Mouse (Mus musculus): ENCODE data around the gene Ezh1. TPM values are rescaled to one million over a fixed set of nuclear protein-coding genes. Genes with fewer than 3 reads are reported as not detected.

Ezh1 gene
- total RNA-seq, 2 experiments from 2014 or later, result 27.9 to 37.9 TPM

- peak; percentile 47 for DNase-seq
Observed at GRCm38 (mm10) chr11:101143338-101144225, 82.7 kb downstream of the Ezh1 start.

GRCm38 (mm10) chr11:101142215-101142967 is 83.9 kb downstream of the Ezh1 start:
- DNase-seq, result no peak

Other genes with a start within 250 kb of the Ezh1 start
- gene Atp6v0a1, start 217.0 kb downstream of the Ezh1 start, total RNA-seq (2021), result 10 to 100 TPM; 93.4 to 95.8 TPM
- 10 to 100 TPM; 27.3 to 28.2 TPM for gene Naglu, start 156.5 kb downstream of the Ezh1 start, total RNA-seq (2021)
- gene Hsd17b1, start 148.1 kb downstream of the Ezh1 start, total RNA-seq (2021), result under 1 TPM; 0.45 to 0.67 TPM
- 100 to 1,000 TPM in 1 of 2 experiments, 10 to 100 TPM in 1; 98.0 to 102 TPM for gene Coasy, start 143.9 kb downstream of the Ezh1 start, total RNA-seq (2021)
- 10 to 100 TPM; 32.9 to 35.0 TPM for gene Mlx, start 139.2 kb downstream of the Ezh1 start, total RNA-seq (2021)
- 1 to 10 TPM; 6.6 to 7.1 TPM for gene Psmc3ip, start 131.0 kb downstream of the Ezh1 start, total RNA-seq (2021)
- gene Retreg3, start 106.6 kb downstream of the Ezh1 start, total RNA-seq (2021), result 10 to 100 TPM; 50.8 to 53.2 TPM
- gene Tubg1, start 106.5 kb downstream of the Ezh1 start, total RNA-seq (2021), result 10 to 100 TPM; 42.6 to 44.6 TPM
- gene Tubg2, start 70.6 kb downstream of the Ezh1 start, total RNA-seq (2021), result 1 to 10 TPM; 6.9 to 7.2 TPM
- 10 to 100 TPM; 12.1 to 15.9 TPM for gene Cntnap1, start 55.9 kb downstream of the Ezh1 start, total RNA-seq (2021)
- gene Plekhh3, start 55.1 kb downstream of the Ezh1 start, total RNA-seq (2021), result 10 to 100 TPM; 26.2 to 40.8 TPM
- under 1 TPM; 0.78 to 1.00 TPM for gene Ccr10, start 51.0 kb downstream of the Ezh1 start, total RNA-seq (2021)
- gene Ramp2, start 19.6 kb upstream of the Ezh1 start, total RNA-seq (2021), result 100 to 1,000 TPM; 101 to 116 TPM
- gene Vps25, start 27.2 kb upstream of the Ezh1 start, total RNA-seq (2021), result 100 to 1,000 TPM; 109 to 112 TPM
- 1 to 10 TPM; 2.5 to 3.6 TPM for gene Wnk4, start 34.1 kb upstream of the Ezh1 start, total RNA-seq (2021)
- 1 to 10 TPM in 1 of 2 experiments, under 1 TPM in 1; 0.63 to 1.4 TPM for gene Cntd1, start 52.5 kb upstream of the Ezh1 start, total RNA-seq (2021)
- gene Coa3, start 52.7 kb upstream of the Ezh1 start, total RNA-seq (2021), result 10 to 100 TPM; 79.8 to 84.3 TPM
- gene Becn1, start 75.8 kb upstream of the Ezh1 start, total RNA-seq (2021), result 100 to 1,000 TPM; 132 to 133 TPM
- gene Psme3, start 89.8 kb upstream of the Ezh1 start, total RNA-seq (2021), result 100 to 1,000 TPM; 125 to 132 TPM
- gene Aoc2, start 98.6 kb upstream of the Ezh1 start, total RNA-seq (2021), result 1 to 10 TPM; 6.0 to 9.0 TPM
- gene Aoc3, start 104.1 kb upstream of the Ezh1 start, total RNA-seq (2021), result 100 to 1,000 TPM; 103 to 122 TPM
- gene G6pc, start 141.1 kb upstream of the Ezh1 start, total RNA-seq (2021), result 10 to 100 TPM; 35.5 to 89.5 TPM
- gene Aarsd1, start 191.2 kb upstream of the Ezh1 start, total RNA-seq (2021), result 10 to 100 TPM; 33.1 to 37.3 TPM
- gene Gm27029, start 198.3 kb upstream of the Ezh1 start, total RNA-seq (2021), result 1 to 10 TPM; 1.9 to 5.0 TPM
- gene Rundc1, start 198.6 kb upstream of the Ezh1 start, total RNA-seq (2021), result 10 to 100 TPM; 16.1 to 17.8 TPM
- 1 to 10 TPM; 5.6 to 9.5 TPM for gene Ptges3l, start 198.9 kb upstream of the Ezh1 start, total RNA-seq (2021)
- 10 to 100 TPM; 75.5 to 92.7 TPM for gene Rpl27, start 215.8 kb upstream of the Ezh1 start, total RNA-seq (2021)
- 10 to 100 TPM; 23.0 to 24.9 TPM for gene Ifi35, start 221.9 kb upstream of the Ezh1 start, total RNA-seq (2021)
- gene Rnd2, start 238.5 kb upstream of the Ezh1 start, total RNA-seq (2021), result 10 to 100 TPM; 10.6 to 11.0 TPM
- 10 to 100 TPM; 79.4 to 87.3 TPM for gene Vat1, start 239.8 kb upstream of the Ezh1 start, total RNA-seq (2021)

Data from adrenal gland, postnatal 10 days (tissue).